ENCODE assay signal across 25 mouse cellular contexts in the genomic region with DNA sequence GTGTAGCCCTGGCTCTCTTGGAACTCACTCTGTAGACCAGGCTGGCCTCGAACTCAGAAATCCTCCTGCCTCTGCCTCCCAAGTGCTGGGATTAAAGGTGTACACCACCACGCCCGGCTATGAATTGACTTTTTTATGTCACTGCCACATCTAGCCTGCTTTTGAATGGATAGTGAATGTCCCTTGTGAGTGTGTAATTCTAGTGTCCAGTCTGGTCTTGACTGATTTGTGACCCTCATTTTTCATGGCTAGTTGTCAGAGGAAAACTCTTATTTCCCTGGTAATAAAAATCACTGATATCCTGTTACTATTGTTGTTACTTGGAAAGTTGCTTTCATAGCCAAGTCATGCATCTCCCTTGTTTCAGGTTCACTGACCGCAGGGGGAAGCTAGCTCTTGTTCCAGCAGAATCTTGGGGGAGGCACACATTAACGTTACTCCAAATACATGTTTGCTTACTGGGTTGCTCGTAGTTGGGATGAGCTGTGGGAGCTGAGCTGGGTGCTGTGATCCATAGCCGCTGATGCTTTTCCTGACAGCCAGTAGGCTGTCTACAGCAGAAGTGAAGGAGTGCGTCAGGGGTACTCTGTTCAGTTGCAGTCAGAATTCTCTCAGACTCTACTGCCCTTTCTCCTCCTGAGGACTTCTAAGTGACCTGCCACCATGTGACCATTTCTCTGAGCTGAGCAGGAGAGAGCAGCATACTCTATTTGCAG.
DNase-seq lines count a peak whose midpoint lies in the region; ATAC-seq and TF ChIP-seq lines count a peak whose summit lies in the region.
"Had no signal": no experiment of that assay in that cellular context is flagged by ENCODE, and none has a peak within 500 bp of the region (broad histone marks: within the 10 kb centered on the region; RNA-seq: fewer than 3 reads in every experiment).

No protein-coding gene starts in this region.

- no peaks in the 10 kb centered on the region for H3K9me3 ChIP-seq in kidney, embryonic 14.5 days (ENCODE audit: control insufficient read depth, low read length)
- H3K9me3 ChIP-seq in kidney, postnatal 0 days (replicated peaks; ENCODE audit: low read length) = no peaks in the 10 kb centered on the region
- H3K9me3 ChIP-seq in lung, postnatal 0 days (ENCODE audit: low read length) = no peaks in the 10 kb centered on the region
- H3K9me3 ChIP-seq: embryonic facial prominence, embryonic 12.5 days; embryonic facial prominence, embryonic 15.5 days; forebrain, embryonic 12.5 days; forebrain, embryonic 15.5 days; heart, embryonic 12.5 days; heart, embryonic 15.5 days; hindbrain, embryonic 10.5 days; hindbrain, embryonic 13.5 days had no signal

- WGBS in kidney, embryonic 14.5 days = 59% methylated on average over 8 of the region's 8 CpGs
- WGBS in kidney, postnatal 0 days = 55% methylated on average over 8 of the region's 8 CpGs
- WGBS in lung, postnatal 0 days = 94% methylated on average over 8 of the region's 8 CpGs

- H3K36me3 ChIP-seq in kidney, embryonic 14.5 days (ENCODE audit: control insufficient read depth, insufficient read depth, low read length) = peaks cover 51% of the 10 kb centered on the region
- peaks cover 40% of the 10 kb centered on the region for H3K36me3 ChIP-seq in kidney, postnatal 0 days (ENCODE audit: insufficient read depth, low read length)
- H3K36me3 ChIP-seq in lung, postnatal 0 days (ENCODE audit: insufficient read depth, low read length) = peaks cover 33% of the 10 kb centered on the region; the same call in 1 of the 2 replicates

- peak; percentile 95 for ATAC-seq in kidney, embryonic 14.5 days (ENCODE audit: low FRiP score, low TSS enrichment)
- ATAC-seq in kidney, postnatal 0 days (replicated peaks; ENCODE audit: low FRiP score, low read depth) = peak; percentile 90
- no peak for ATAC-seq in lung, postnatal 0 days
- ATAC-seq: forebrain, embryonic 15.5 days; hindbrain, embryonic 16.5 days had no signal

- no peak overlapping the region for H3K4me2 ChIP-seq in kidney, embryonic 14.5 days (replicated peaks; ENCODE audit: low read depth, low read length)
- no peak overlapping the region for H3K4me2 ChIP-seq in kidney, postnatal 0 days (ENCODE audit: low read length)
- no peak overlapping the region for H3K4me2 ChIP-seq in lung, postnatal 0 days (replicated peaks; ENCODE audit: low read depth, low read length)
- H3K4me2 ChIP-seq: embryonic facial prominence, embryonic 12.5 days; embryonic facial prominence, embryonic 15.5 days; forebrain, embryonic 12.5 days; forebrain, embryonic 15.5 days; heart, embryonic 12.5 days; heart, embryonic 15.5 days; hindbrain, embryonic 13.5 days had no signal

- H3K9ac ChIP-seq in kidney, embryonic 14.5 days (ENCODE audit: low read depth, low read length) = no peak overlapping the region
- no peak overlapping the region for H3K9ac ChIP-seq in kidney, postnatal 0 days (ENCODE audit: low read depth, low read length)
- H3K9ac ChIP-seq in lung, postnatal 0 days (replicated peaks; ENCODE audit: low read depth) = no peak overlapping the region
- H3K9ac ChIP-seq: embryonic facial prominence, embryonic 12.5 days; embryonic facial prominence, embryonic 15.5 days; forebrain, embryonic 12.5 days; forebrain, embryonic 15.5 days; heart, embryonic 12.5 days; heart, embryonic 15.5 days; hindbrain, embryonic 13.5 days had no signal

- H3K4me3 ChIP-seq in kidney, embryonic 14.5 days (ENCODE audit: low read length) = no peak overlapping the region
- H3K4me3 ChIP-seq in kidney, postnatal 0 days (replicated peaks; ENCODE audit: low read depth, low read length) = no peak overlapping the region
- H3K4me3 ChIP-seq in embryonic fibroblast, embryonic 13.5 days (ENCODE audit: insufficient read depth, low read length) = no peak overlapping the region
- no peak overlapping the region for H3K4me3 ChIP-seq in lung, postnatal 0 days (ENCODE audit: low read depth, low read length)
- H3K4me3 ChIP-seq: embryonic facial prominence, embryonic 12.5 days; embryonic facial prominence, embryonic 15.5 days; erythroblast, embryonic 14.5 days; forebrain, embryonic 12.5 days; forebrain, embryonic 15.5 days; heart, embryonic 12.5 days; heart, embryonic 15.5 days; hindbrain, embryonic 10.5 days; hindbrain, embryonic 13.5 days had no signal

- TF ChIP-seq POLR2A in embryonic fibroblast, embryonic 13.5 days (IDR thresholded peaks at IDR 0.05; ENCODE audit: low read depth, low read length) = no peak

- no peak for TF ChIP-seq CTCF in kidney, postnatal 0 days (IDR thresholded peaks at IDR 0.05; ENCODE audit: low read depth)
- TF ChIP-seq CTCF in embryonic fibroblast, embryonic 13.5 days (IDR thresholded peaks at IDR 0.05; ENCODE audit: borderline replicate concordance, insufficient read depth, low read length) = no peak
- no peak for TF ChIP-seq CTCF in lung, postnatal 0 days (IDR thresholded peaks at IDR 0.05)

- no peak overlapping the region for H3K27ac ChIP-seq in kidney, embryonic 14.5 days (ENCODE audit: low read depth, low read length)
- 0 out of 2 replicates have a peak overlapping the region, but pooled peaks have one; percentile 4 for H3K27ac ChIP-seq in kidney, postnatal 0 days
- peak overlapping the region; percentile 18; the same call in 1 of the 2 replicates for H3K27ac ChIP-seq in embryonic fibroblast, embryonic 13.5 days (ENCODE audit: insufficient read depth, low read length)
- H3K27ac ChIP-seq in lung, postnatal 0 days (ENCODE audit: low read length) = no peak overlapping the region
- H3K27ac ChIP-seq: embryonic facial prominence, embryonic 12.5 days; embryonic facial prominence, embryonic 15.5 days; forebrain, embryonic 12.5 days; forebrain, embryonic 15.5 days; heart, embryonic 15.5 days; hindbrain, embryonic 10.5 days; hindbrain, embryonic 13.5 days had no signal

- no peaks in the 10 kb centered on the region for H3K27me3 ChIP-seq in kidney, embryonic 14.5 days (ENCODE audit: control insufficient read depth, insufficient read depth, low read length)
- H3K27me3 ChIP-seq in kidney, postnatal 0 days (ENCODE audit: insufficient read depth, low read length) = no peaks in the 10 kb centered on the region
- no peaks in the 10 kb centered on the region for H3K27me3 ChIP-seq in lung, postnatal 0 days (replicated peaks; ENCODE audit: insufficient read depth, low read length)
- H3K27me3 ChIP-seq: embryonic facial prominence, embryonic 12.5 days; embryonic facial prominence, embryonic 15.5 days; forebrain, embryonic 12.5 days; forebrain, embryonic 15.5 days; heart, embryonic 12.5 days; heart, embryonic 15.5 days; hindbrain, embryonic 13.5 days had no signal

- DNase-seq in kidney, postnatal 10 days = no peak
- DNase-seq in kidney, postnatal 0 days (ENCODE audit: low spot score) = peak; percentile 88
- no peak for DNase-seq in kidney, adult 8-10 months
- DNase-seq in lung, postnatal 0 days (ENCODE audit: low spot score) = no peak
- DNase-seq: adrenal gland, postnatal 10 days; adrenal gland, postnatal 36 days; cerebellum, adult 11 months; cerebellum, adult 2 months; cerebellum, adult 9-11 months; cerebellum, postnatal 25 days; gastrocnemius, postnatal 25 days; heart, postnatal 10 days; heart, postnatal 36 days had no signal

- no peaks in the 10 kb centered on the region for H3K4me1 ChIP-seq in kidney, embryonic 14.5 days (ENCODE audit: control insufficient read depth, insufficient read depth, low read length)
- H3K4me1 ChIP-seq in kidney, postnatal 0 days (replicated peaks; ENCODE audit: insufficient read depth, low read length) = no peaks in the 10 kb centered on the region
- H3K4me1 ChIP-seq in embryonic fibroblast, embryonic 13.5 days (ENCODE audit: control insufficient read depth, insufficient read depth, low read length) = peaks cover 6% of the 10 kb centered on the region; the same call in 1 of the 2 replicates
- H3K4me1 ChIP-seq in lung, postnatal 0 days (ENCODE audit: insufficient read depth, low read depth, low read length) = no peaks in the 10 kb centered on the region
- H3K4me1 ChIP-seq: embryonic facial prominence, embryonic 12.5 days; embryonic facial prominence, embryonic 15.5 days; forebrain, embryonic 12.5 days; forebrain, embryonic 15.5 days; heart, embryonic 12.5 days; heart, embryonic 15.5 days; hindbrain, embryonic 13.5 days had no signal

- no peak for TF ChIP-seq EP300 in lung, postnatal 0 days (IDR thresholded peaks at IDR 0.05)

Comparison
In these comparisons a context has a peak if more than half of its experiments do, and no peak if none do; other contexts are left out.
1. H3K27ac ChIP-seq: peak in kidney, postnatal 0 days (single experiment) and embryonic fibroblast, embryonic 13.5 days (single experiment); none in kidney, embryonic 14.5 days (single experiment) and lung, postnatal 0 days (single experiment).